Mouse (Mus musculus) kidney, embryonic 15.5 days (tissue): ENCODE data around the gene Spcs2. TPM values are rescaled to one million over a fixed set of nuclear protein-coding genes. Genes with fewer than 3 reads are reported as not detected.
"Not testable (repeated sequence)": the region's sequence is repeated elsewhere in the genome, so short reads cannot be mapped to it uniquely, and the experiment has no call there.

Experiments used
- ATAC-seq: fragments of 200-750 bp; cut with Nextera tagmentation; replicated peaks from 2 replicates; pipeline ENCODE4 v1.8.0; 2017; ENCODE audit warnings: moderate TSS enrichment; ENCODE audit not compliant: low FRiP score
- H3K27ac ChIP-seq: fragments of 300-500 bp; sonication (generic); 2 replicates; pipeline ENCODE4 v1.5.1; 2015; ENCODE audit warnings: mild to moderate bottlenecking, inconsistent platforms
- H3K27me3 ChIP-seq: fragments of 300-500 bp; sonication (generic); 2 replicates; pipeline ENCODE4 v1.6.1; 2015; ENCODE audit warnings: inconsistent platforms
- H3K36me3 ChIP-seq: fragments of 300-500 bp; sonication (generic); 2 replicates; pipeline ENCODE4 v1.6.1; 2015; ENCODE audit warnings: inconsistent platforms
- H3K4me1 ChIP-seq: fragments of 300-500 bp; sonication (generic); 2 replicates; pipeline ENCODE4 v1.6.1; 2015; ENCODE audit warnings: inconsistent platforms
- H3K4me2 ChIP-seq: fragments of 300-500 bp; sonication (generic); 2 replicates; pipeline ENCODE4 v1.6.1; 2015; ENCODE audit warnings: moderate library complexity, mild to moderate bottlenecking, inconsistent platforms
- H3K4me3 ChIP-seq: fragments of 300-500 bp; sonication (generic); replicated peaks from 2 replicates; pipeline ENCODE4 v1.5.1; 2015; ENCODE audit warnings: mild to moderate bottlenecking, inconsistent platforms
- H3K9ac ChIP-seq: fragments of 300-500 bp; sonication (generic); 2 replicates; pipeline ENCODE4 v1.6.1; 2015; ENCODE audit warnings: mild to moderate bottlenecking, inconsistent platforms
- H3K9me3 ChIP-seq: fragments of 300-500 bp; sonication (generic); replicated peaks from 2 replicates; pipeline ENCODE4 v1.6.1; 2016; ENCODE audit warnings: inconsistent platforms
- WGBS: fragments of 180-500 bp; shearing (Covaris S2); methylation state at CpG from one replicate; pipeline ENCODE4 v1.1.7; 2015; ENCODE audit warnings: mixed read lengths; 5-methylcytosine and 5-hydroxymethylcytosine counted together
- polyA plus RNA-seq: library from polyadenylated mRNA; unstranded; fragments of >200 nt; fragmentation: Nextera tagmentation; extraction: Ambion mirVana; gene quantifications from 2 replicates; pipeline ENCODE4 v1.2.1, GENCODE M21; 2015

The Spcs2 gene
- polyA plus RNA-seq, 1 experiment from 2014 or later: 384 TPM

DNA sequence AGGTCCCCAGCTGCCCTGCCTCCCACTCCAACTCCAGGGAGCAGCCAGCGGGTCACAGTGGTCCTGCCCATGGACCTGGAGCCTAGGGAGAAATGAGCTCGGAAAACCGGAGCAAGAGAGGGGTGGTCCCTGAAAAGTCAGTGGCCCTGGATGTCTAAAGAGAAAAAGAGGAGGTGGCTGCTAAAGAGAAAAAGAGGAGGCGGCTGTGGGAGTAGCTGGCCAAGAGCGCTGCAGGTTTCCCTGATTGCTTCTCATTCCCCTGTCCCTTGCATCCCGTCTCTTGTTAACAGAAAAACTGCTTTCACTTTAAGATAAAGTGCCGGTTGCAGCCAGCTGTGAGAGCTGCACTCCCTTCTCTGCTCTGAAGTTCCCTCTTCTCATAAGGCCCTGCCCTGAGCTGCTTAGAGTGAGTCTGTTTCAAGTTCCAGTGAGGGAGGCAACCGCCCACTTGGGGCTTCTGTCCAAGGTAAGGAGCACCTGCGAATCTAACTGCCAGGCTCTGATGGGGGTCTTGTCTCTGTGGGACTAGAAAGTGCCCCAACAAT, 45.0 kb downstream of the Spcs2 start:
- H3K4me1 ChIP-seq, H3K27me3 ChIP-seq, H3K9me3 ChIP-seq, ATAC-seq, H3K36me3 ChIP-seq, H3K9ac ChIP-seq: not testable (repeated sequence)
- 12% methylated on average over 9 of the region's 9 CpGs for WGBS
- H3K4me2 ChIP-seq: peak overlapping the region; percentile 44
- H3K4me3 ChIP-seq: 0 out of 2 replicates have a peak overlapping the region, but pooled peaks have one; percentile 6
- peak overlapping the region; percentile 67 for H3K27ac ChIP-seq

DNA sequence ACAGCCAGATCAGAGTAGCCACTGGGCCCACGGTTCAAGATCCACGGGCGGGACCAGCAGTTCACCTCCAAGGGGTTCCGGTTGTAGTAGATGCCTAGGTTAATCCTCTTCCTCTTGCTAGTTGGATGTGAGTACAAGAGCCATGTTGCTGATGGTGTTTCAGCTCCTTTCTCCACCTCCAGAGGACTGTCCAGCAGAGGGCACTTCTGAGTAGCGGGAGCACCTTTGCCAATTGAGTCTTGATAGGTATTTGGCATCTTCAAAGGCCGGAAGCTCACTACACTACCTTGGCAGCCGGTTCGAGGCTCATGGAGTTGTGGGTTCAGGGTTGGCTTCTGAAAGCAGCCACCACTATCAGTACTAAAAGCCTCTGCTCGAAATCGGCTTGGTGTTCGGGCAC, 49.9 kb downstream of the Spcs2 start:
- no peaks in the 10 kb centered on the region for H3K9me3 ChIP-seq
- peaks cover 12% of the 10 kb centered on the region for H3K36me3 ChIP-seq
- no peak for ATAC-seq
- WGBS: 92% methylated on average over 11 of the region's 11 CpGs
- H3K4me2 ChIP-seq: no peak overlapping the region
- H3K27me3 ChIP-seq: no peaks in the 10 kb centered on the region
- no peak overlapping the region for H3K27ac ChIP-seq
- 0 out of 2 replicates have a peak, but pooled peaks cover 3% of the 10 kb centered on the region for H3K4me1 ChIP-seq
- no peak overlapping the region for H3K4me3 ChIP-seq
- H3K9ac ChIP-seq: no peak overlapping the region

DNA sequence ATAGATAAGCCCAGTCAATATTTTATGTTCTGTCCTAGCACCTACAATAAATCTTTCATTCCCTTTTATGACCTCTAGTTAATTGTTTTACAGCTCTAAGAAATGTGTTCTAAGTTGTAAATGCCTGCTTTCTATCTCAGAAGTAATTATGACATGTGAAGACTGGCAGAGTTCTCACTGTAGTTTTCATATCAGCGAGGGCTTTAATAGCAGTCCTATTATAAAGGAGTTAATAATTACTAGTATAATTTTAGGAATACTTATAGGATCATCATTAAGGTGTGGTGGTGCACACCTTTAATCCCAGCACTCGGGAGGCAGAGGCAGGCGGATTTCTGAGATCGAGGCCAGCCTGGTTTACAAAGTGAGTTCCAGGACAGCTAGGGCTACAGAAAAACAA, 51.6 kb downstream of the Spcs2 start:
- Histone ChIP-seq H3K4me1 (no peaks in the 10 kb centered on the region), H3K36me3 (peaks cover 12% of the 10 kb centered on the region), H3K27ac (no peak overlapping the region), H3K4me3 (no peak overlapping the region), H3K27me3 (no peaks in the 10 kb centered on the region), H3K9ac (no peak overlapping the region), H3K9me3 (no peaks in the 10 kb centered on the region), H3K4me2 (no peak overlapping the region)
- 77% methylated on average over 4 of the region's 4 CpGs for WGBS
- ATAC-seq: no peak

DNA sequence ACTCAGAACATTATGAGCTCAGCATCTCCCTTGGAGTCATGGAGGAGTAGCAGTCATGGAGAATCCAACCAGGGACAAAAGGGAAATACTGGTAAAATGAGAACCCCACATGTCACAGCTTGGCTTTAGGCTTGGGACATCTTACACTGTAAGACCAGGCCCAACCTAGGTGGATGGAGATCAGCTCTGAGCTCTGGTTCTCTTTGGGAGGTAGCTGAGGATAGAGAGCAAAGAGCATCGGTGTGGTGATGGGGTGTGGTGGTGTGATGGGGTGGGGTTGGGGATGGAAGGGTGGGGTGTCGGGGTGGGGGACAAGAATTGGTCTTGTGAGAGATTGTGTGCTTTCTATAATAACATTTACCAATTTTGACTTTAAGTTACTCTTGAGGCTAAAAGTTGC, 52.4 kb downstream of the Spcs2 start:
- Histone ChIP-seq H3K36me3 (peaks cover 12% of the 10 kb centered on the region), H3K27me3 (no peaks in the 10 kb centered on the region), H3K4me3 (no peak overlapping the region), H3K4me2 (no peak overlapping the region), H3K9ac (no peak overlapping the region), H3K4me1 (no peaks in the 10 kb centered on the region), H3K27ac (no peak overlapping the region), H3K9me3 (no peaks in the 10 kb centered on the region)
- 88% methylated on average over 2 of the region's 2 CpGs for WGBS
- no peak for ATAC-seq

DNA sequence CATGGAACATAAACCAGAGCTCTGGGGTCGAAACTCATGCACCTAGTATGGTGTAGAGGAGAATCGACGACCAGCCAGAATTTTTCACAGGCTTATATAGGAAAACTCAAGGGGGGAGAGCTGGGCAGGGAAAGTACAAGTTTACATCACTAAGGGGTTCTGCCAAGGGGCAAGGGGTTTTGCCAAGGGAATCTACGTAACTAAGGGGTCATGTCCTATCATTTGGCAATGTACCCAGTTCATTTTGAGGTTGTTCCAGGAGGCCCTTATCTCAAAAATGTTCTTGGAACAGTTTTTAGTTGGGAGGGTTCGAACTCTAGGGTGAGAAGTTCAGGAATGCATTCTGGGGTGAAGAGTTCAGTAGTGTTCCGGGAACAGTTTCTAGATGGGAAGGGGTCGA, 56.2 kb downstream of the Spcs2 start:
- not testable (repeated sequence) for H3K27ac ChIP-seq, H3K9me3 ChIP-seq, H3K4me2 ChIP-seq, H3K27me3 ChIP-seq, H3K9ac ChIP-seq, H3K36me3 ChIP-seq, ATAC-seq, H3K4me1 ChIP-seq, H3K4me3 ChIP-seq
- WGBS: 61% methylated on average over 7 of the region's 7 CpGs

DNA sequence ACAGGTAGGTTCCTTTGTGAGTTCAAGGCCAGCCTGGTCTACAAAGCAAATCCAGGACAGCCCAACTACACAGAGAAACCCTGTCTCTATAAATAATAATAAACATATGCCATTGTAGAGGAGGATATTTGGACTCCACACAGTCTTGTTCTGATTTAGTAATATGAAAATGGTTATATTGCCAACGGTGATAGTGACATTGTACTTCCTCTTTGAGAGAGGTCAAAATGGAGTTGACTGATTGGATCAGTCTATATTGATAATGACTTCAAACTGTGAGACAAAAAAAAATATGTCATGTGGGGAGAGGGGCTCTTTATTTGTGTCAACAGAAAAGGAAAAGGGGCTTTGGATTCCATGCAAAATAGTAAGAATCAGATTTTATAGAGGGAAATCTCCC, 57.9 kb downstream of the Spcs2 start:
- Histone ChIP-seq H3K9me3 (no peaks in the 10 kb centered on the region), H3K27me3 (no peaks in the 10 kb centered on the region), H3K36me3 (no peaks in the 10 kb centered on the region), H3K4me2 (no peak overlapping the region), H3K27ac (no peak overlapping the region), H3K4me1 (no peaks in the 10 kb centered on the region), H3K4me3 (no peak overlapping the region), H3K9ac (no peak overlapping the region)
- WGBS: 88% methylated on average over 1 of the region's 1 CpGs
- no peak for ATAC-seq

DNA sequence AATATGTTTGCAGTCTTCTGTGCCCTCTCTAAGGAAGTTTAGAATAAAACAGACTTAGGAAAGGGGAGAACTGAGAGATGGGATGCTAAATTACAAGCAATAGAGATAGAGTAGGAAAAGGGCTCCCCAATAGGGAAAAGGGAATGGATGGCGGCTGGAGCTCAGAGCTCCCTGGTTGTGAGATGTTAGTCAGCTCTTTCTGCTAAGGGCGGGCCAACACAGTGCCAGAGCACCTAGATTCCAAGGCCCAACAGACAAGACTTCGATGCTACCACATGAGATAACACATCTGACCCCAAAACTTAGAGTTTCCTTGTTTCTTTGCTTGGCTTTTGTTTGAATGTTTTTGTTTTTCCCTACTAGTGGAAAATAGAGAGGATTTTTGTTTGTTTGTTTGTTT, 59.2 kb downstream of the Spcs2 start:
- H3K4me3 ChIP-seq, H3K4me2 ChIP-seq, H3K4me1 ChIP-seq, H3K36me3 ChIP-seq, H3K27ac ChIP-seq, H3K9ac ChIP-seq, H3K27me3 ChIP-seq, H3K9me3 ChIP-seq, ATAC-seq: not testable (repeated sequence)
- WGBS: 81% methylated on average over 3 of the region's 3 CpGs

DNA sequence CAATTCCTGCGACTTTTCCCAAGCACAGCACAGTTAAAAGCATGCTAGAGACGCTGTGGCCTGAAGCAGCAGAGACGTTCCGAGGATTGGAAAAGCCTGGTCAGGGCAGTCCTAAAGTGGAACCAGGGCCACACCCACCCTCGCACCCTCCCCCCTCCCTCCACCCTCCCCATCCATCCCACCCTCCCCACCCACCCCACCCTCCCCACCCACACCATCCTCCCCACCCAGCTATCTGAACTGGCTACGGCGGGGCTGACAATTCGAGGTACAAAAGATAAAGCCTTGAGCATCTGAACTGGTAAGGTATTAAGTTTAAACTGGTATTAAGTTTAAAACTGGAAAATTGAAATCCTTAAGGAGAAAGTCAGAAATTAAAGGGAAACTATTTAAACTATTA, 59.7 kb downstream of the Spcs2 start:
- 73% methylated on average over 8 of the region's 8 CpGs for WGBS
- Histone ChIP-seq H3K4me2 (no peak overlapping the region), H3K4me1 (no peaks in the 10 kb centered on the region), H3K9ac (no peak overlapping the region), H3K27me3 (peaks cover 7% of the 10 kb centered on the region; the same call in 1 of the 2 replicates), H3K36me3 (no peaks in the 10 kb centered on the region), H3K9me3 (no peaks in the 10 kb centered on the region), H3K4me3 (no peak overlapping the region), H3K27ac (no peak overlapping the region)
- ATAC-seq: no peak

DNA sequence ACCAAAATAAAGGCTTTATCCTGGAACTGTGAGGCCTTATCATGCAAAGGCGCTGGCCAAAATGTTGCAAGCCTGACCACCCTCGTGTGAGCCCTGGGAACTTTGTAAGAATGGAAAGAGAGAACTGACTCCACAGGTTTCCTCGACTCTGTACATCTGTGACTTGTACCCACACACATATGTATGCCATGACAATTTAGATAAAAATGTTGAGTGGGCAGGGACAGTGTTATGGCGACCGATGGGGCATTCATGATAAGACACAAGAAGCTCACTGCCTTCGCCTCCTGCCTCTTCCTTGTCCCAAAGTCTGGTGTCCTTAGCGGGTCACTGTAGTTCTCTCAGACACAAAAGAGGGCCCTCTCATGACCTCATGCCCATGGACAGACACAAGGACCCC, 64.1 kb downstream of the Spcs2 start:
- 78% methylated on average over 7 of the region's 7 CpGs for WGBS

DNA sequence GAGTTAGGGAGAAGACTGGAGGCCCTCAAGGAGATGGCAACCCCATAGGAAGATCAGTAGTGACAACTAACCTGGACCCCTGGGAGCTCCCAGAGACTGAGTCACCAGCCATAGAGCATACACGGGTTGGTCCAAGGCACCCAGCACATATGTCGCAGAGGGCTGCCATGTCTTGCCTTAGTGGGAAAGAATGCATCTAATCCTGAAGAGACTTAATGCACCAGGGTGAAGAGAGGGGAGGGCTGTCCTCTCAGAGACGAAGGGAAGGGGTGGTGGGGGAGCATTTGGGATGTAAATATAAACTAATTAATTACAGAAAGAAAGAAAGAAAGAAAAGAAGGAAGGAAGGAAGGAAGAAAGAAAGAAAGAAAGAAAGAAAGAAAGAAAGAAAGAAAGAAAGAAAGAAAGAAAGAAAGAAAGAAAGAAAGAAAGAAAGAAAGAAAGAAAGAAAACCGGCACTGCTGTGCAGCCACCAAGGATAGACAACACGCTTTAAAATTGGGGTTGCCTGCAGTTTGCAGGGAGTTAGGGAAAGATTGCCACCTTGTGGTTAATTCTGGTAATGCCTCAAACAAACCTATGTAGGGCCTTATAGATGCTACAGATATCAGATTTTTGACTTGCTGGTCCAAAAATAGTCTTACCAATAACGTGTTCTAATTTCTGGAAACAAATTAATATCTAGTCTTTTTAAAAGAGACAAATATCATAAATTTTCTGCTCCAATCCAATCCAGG, 65.2 kb downstream of the Spcs2 start:
- Histone ChIP-seq H3K36me3 (no peaks in the 10 kb centered on the region), H3K4me2 (no peak overlapping the region), H3K9me3 (no peaks in the 10 kb centered on the region), H3K27me3 (peaks cover 19% of the 10 kb centered on the region; the same call in 1 of the 2 replicates), H3K4me1 (peaks cover 11% of the 10 kb centered on the region), H3K4me3 (no peak overlapping the region), H3K27ac (no peak overlapping the region), H3K9ac (no peak overlapping the region)
- WGBS: 33% methylated on average over 6 of the region's 6 CpGs
- no peak for ATAC-seq

More for the DNA sequence above, 64.1 kb downstream of the Spcs2 start:
- Histone ChIP-seq H3K4me3 (no peak overlapping the region), H3K9ac (no peak overlapping the region), H3K4me1 (peaks cover 11% of the 10 kb centered on the region), H3K27ac (no peak overlapping the region), H3K4me2 (no peak overlapping the region), H3K27me3 (peaks cover 19% of the 10 kb centered on the region; the same call in 1 of the 2 replicates), H3K9me3 (no peaks in the 10 kb centered on the region), H3K36me3 (no peaks in the 10 kb centered on the region)
- ATAC-seq: no peak

DNA sequence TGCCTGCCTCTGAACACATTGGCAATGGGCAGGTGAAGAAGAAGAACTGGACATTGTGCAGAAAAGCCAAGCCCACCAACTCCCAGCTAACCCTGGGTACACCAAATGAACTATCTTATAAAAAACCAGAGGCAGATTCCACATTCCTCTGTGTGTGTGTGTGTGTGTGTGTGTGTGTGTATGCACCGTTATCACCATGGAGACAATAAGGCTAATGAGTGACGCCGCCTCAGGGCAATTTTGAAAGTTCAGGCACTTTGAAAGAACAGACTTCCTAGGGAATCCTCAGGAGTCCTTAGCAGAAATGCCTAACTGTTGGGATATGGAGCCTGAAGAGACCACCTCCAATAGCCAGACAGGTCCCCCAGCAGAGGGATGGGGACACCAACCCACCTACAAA, 66.0 kb downstream of the Spcs2 start:
- H3K27ac ChIP-seq: no peak overlapping the region
- 87% methylated on average over 3 of the region's 3 CpGs for WGBS
- H3K9ac ChIP-seq: no peak overlapping the region
- peaks cover 19% of the 10 kb centered on the region; the same call in 1 of the 2 replicates for H3K27me3 ChIP-seq
- peaks cover 11% of the 10 kb centered on the region for H3K4me1 ChIP-seq
- H3K9me3 ChIP-seq: no peaks in the 10 kb centered on the region
- no peak for ATAC-seq
- H3K36me3 ChIP-seq: no peaks in the 10 kb centered on the region
- no peak overlapping the region for H3K4me3 ChIP-seq
- H3K4me2 ChIP-seq: no peak overlapping the region

DNA sequence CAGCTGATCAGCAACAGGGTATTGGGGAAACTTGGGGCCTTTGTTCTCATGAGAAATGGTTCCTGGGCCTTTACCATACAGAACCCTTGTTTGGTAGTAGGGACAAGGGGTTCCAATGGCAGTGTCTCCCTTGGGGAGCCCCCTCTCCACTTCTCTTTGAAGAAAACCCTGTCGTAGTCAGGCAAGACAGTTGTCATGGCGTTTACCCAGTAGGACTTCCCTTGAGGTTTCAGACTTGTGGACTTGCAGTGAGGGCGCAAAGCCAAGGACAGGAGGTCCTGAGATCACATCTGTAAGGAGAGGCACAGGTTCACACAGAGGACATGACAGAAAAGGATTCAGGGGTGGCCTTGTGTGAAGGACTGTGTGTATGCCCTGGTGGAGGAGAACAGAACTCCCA, 66.8 kb downstream of the Spcs2 start:
- H3K9me3 ChIP-seq: no peaks in the 10 kb centered on the region
- H3K36me3 ChIP-seq: no peaks in the 10 kb centered on the region
- peaks cover 19% of the 10 kb centered on the region; the same call in 1 of the 2 replicates for H3K27me3 ChIP-seq
- H3K4me3 ChIP-seq: no peak overlapping the region
- H3K4me1 ChIP-seq: peaks cover 11% of the 10 kb centered on the region
- no peak overlapping the region for H3K9ac ChIP-seq
- H3K27ac ChIP-seq: no peak overlapping the region
- WGBS: 73% methylated on average over 3 of the region's 3 CpGs
- no peak for ATAC-seq
- no peak overlapping the region for H3K4me2 ChIP-seq
